Mouse (Mus musculus): ENCODE data around the gene H2-D1. TPM values are rescaled to one million over a fixed set of nuclear protein-coding genes. Genes with fewer than 3 reads are reported as not detected.

Gene H2-D1
- polyA plus RNA-seq, 1 experiment = 592 TPM

- WGBS = 50% methylated on average over 15 of the region's 15 CpGs
- H3K27ac ChIP-seq (ENCODE audit: insufficient read depth, low read depth, low read length) = no peak overlapping the region
- no peak for TF ChIP-seq POLR2A (IDR thresholded peaks at IDR 0.05; ENCODE audit: insufficient read depth, low read depth, low read length)
- no peak for TF ChIP-seq CTCF (IDR thresholded peaks at IDR 0.05; ENCODE audit: insufficient read depth, low read depth, low read length)
- H3K4me3 ChIP-seq (ENCODE audit: insufficient read depth, low read depth, low read length) = no peak overlapping the region
- peaks cover 30% of the 10 kb centered on the region for H3K4me1 ChIP-seq (ENCODE audit: control insufficient read depth, insufficient read depth, low read length)
Observed at GRCm38 (mm10) chr17:35245731-35246623, 16.6 kb upstream of the H2-D1 start.

GRCm38 (mm10) chr17:35247144-35247543 is 15.4 kb upstream of the H2-D1 start:
- WGBS = 70% methylated on average over 7 of the region's 7 CpGs
- H3K4me1 ChIP-seq (ENCODE audit: control insufficient read depth, insufficient read depth, low read length) = peaks cover 32% of the 10 kb centered on the region
- no peak for TF ChIP-seq POLR2A (IDR thresholded peaks at IDR 0.05; ENCODE audit: insufficient read depth, low read depth, low read length)
- TF ChIP-seq CTCF (IDR thresholded peaks at IDR 0.05; ENCODE audit: insufficient read depth, low read depth, low read length) = no peak

GRCm38 (mm10) chr17:35248986-35249385 is 13.5 kb upstream of the H2-D1 start:
- 76% methylated on average over 14 of the region's 14 CpGs for WGBS
- Histone ChIP-seq H3K4me3 (ENCODE audit: insufficient read depth, low read depth, low read length) (no peak overlapping the region), H3K4me1 (ENCODE audit: control insufficient read depth, insufficient read depth, low read length) (peaks cover 22% of the 10 kb centered on the region), H3K27ac (ENCODE audit: insufficient read depth, low read depth, low read length) (no peak overlapping the region)
- no peak for TF ChIP-seq POLR2A (IDR thresholded peaks at IDR 0.05; ENCODE audit: insufficient read depth, low read depth, low read length)

More at GRCm38 (mm10) chr17:35247144-35247543, 15.4 kb upstream of the H2-D1 start:
- no peak overlapping the region for H3K27ac ChIP-seq (ENCODE audit: insufficient read depth, low read depth, low read length)
- no peak overlapping the region for H3K4me3 ChIP-seq (ENCODE audit: insufficient read depth, low read depth, low read length)

- 76% methylated on average over 19 of the region's 19 CpGs for WGBS
- no peak for TF ChIP-seq CTCF (IDR thresholded peaks at IDR 0.05; ENCODE audit: insufficient read depth, low read depth, low read length)
- no peak for TF ChIP-seq POLR2A (IDR thresholded peaks at IDR 0.05; ENCODE audit: insufficient read depth, low read depth, low read length)
Observed at GRCm38 (mm10) chr17:35249451-35250197, 12.9 kb upstream of the H2-D1 start.

GRCm38 (mm10) chr17:35250348-35251120 is 12.0 kb upstream of the H2-D1 start:
- Histone ChIP-seq H3K4me3 (ENCODE audit: insufficient read depth, low read depth, low read length) (no peak overlapping the region), H3K27ac (ENCODE audit: insufficient read depth, low read depth, low read length) (no peak overlapping the region), H3K4me1 (ENCODE audit: control insufficient read depth, insufficient read depth, low read length) (peaks cover 14% of the 10 kb centered on the region)
- 87% methylated on average over 3 of the region's 3 CpGs for WGBS
- TF ChIP-seq POLR2A (IDR thresholded peaks at IDR 0.05; ENCODE audit: insufficient read depth, low read depth, low read length) = no peak
- no peak for TF ChIP-seq CTCF (IDR thresholded peaks at IDR 0.05; ENCODE audit: insufficient read depth, low read depth, low read length)

More at GRCm38 (mm10) chr17:35249451-35250197, 12.9 kb upstream of the H2-D1 start:
- Histone ChIP-seq H3K4me3 (ENCODE audit: insufficient read depth, low read depth, low read length) (no peak overlapping the region), H3K27ac (ENCODE audit: insufficient read depth, low read depth, low read length) (no peak overlapping the region), H3K4me1 (ENCODE audit: control insufficient read depth, insufficient read depth, low read length) (peaks cover 17% of the 10 kb centered on the region)

GRCm38 (mm10) chr17:35251162-35251719 is 11.3 kb upstream of the H2-D1 start:
- no peak for TF ChIP-seq POLR2A (IDR thresholded peaks at IDR 0.05; ENCODE audit: insufficient read depth, low read depth, low read length)
- TF ChIP-seq CTCF (IDR thresholded peaks at IDR 0.05; ENCODE audit: insufficient read depth, low read depth, low read length) = no peak
- Histone ChIP-seq H3K4me1 (ENCODE audit: control insufficient read depth, insufficient read depth, low read length) (peaks cover 11% of the 10 kb centered on the region), H3K4me3 (ENCODE audit: insufficient read depth, low read depth, low read length) (no peak overlapping the region), H3K27ac (ENCODE audit: insufficient read depth, low read depth, low read length) (no peak overlapping the region)
- WGBS = 74% methylated on average over 15 of the region's 15 CpGs

GRCm38 (mm10) chr17:35251981-35252380 is 10.5 kb upstream of the H2-D1 start:
- 68% methylated on average over 5 of the region's 5 CpGs for WGBS
- Histone ChIP-seq H3K4me1 (ENCODE audit: control insufficient read depth, insufficient read depth, low read length) (0 out of 2 replicates have a peak, but pooled peaks cover 4% of the 10 kb centered on the region), H3K27ac (ENCODE audit: insufficient read depth, low read depth, low read length) (no peak overlapping the region), H3K4me3 (ENCODE audit: insufficient read depth, low read depth, low read length) (no peak overlapping the region)
- TF ChIP-seq CTCF (IDR thresholded peaks at IDR 0.05; ENCODE audit: insufficient read depth, low read depth, low read length) (no peak), POLR2A (IDR thresholded peaks at IDR 0.05; ENCODE audit: insufficient read depth, low read depth, low read length) (no peak)

GRCm38 (mm10) chr17:35252619-35253292 is 9.8 kb upstream of the H2-D1 start:
- TF ChIP-seq POLR2A (IDR thresholded peaks at IDR 0.05; ENCODE audit: insufficient read depth, low read depth, low read length) (no peak), CTCF (IDR thresholded peaks at IDR 0.05; ENCODE audit: insufficient read depth, low read depth, low read length) (no peak)
- Histone ChIP-seq H3K4me1 (ENCODE audit: control insufficient read depth, insufficient read depth, low read length) (0 out of 2 replicates have a peak, but pooled peaks cover 2% of the 10 kb centered on the region), H3K27ac (ENCODE audit: insufficient read depth, low read depth, low read length) (no peak overlapping the region), H3K4me3 (ENCODE audit: insufficient read depth, low read depth, low read length) (no peak overlapping the region)
- WGBS = 64% methylated on average over 18 of the region's 18 CpGs
